ENCODE assay signal across 12 mouse cellular contexts in genomic region chr6:24651538-24651937, GRCm38 (mm10). TPM values are rescaled to one million over a fixed set of nuclear protein-coding genes. Genes with fewer than 3 reads are reported as not detected.
"Had no signal": no experiment of that assay in that cellular context is flagged by ENCODE, and none has a peak within 500 bp of the region (broad histone marks: within the 10 kb centered on the region; RNA-seq: fewer than 3 reads in every experiment).

No protein-coding gene starts in this region.

- H3K4me3 ChIP-seq: limb, embryonic 10.5 days; lung, embryonic 15.5 days; megakaryocyte, embryonic 14.5 days; midbrain, embryonic 15.5 days; neural tube, embryonic 12.5 days had no signal

- H3K27me3 ChIP-seq: lung, embryonic 15.5 days; megakaryocyte, embryonic 14.5 days; midbrain, embryonic 15.5 days; neural tube, embryonic 12.5 days had no signal

- H3K36me3 ChIP-seq: midbrain, embryonic 15.5 days; neural tube, embryonic 12.5 days had no signal

- H3K27ac ChIP-seq: limb, embryonic 10.5 days; liver, embryonic 14.5 days; lung, embryonic 15.5 days; macrophage; midbrain, embryonic 15.5 days; neural tube, embryonic 12.5 days; stomach, postnatal 0 days had no signal

- ATAC-seq: midbrain, embryonic 15.5 days had no signal

- H3K9me3 ChIP-seq: limb, embryonic 10.5 days; lung, embryonic 15.5 days; megakaryocyte, embryonic 14.5 days; midbrain, embryonic 15.5 days; neural tube, embryonic 12.5 days had no signal

- H3K4me2 ChIP-seq: lung, embryonic 15.5 days; midbrain, embryonic 11.5 days; midbrain, embryonic 15.5 days; neural tube, embryonic 12.5 days had no signal

- DNase-seq: layer of hippocampus, adult 9-11 months; lung, postnatal 14 days; thymus, postnatal 4 days had no signal

- H3K9ac ChIP-seq: liver, embryonic 14.5 days; lung, embryonic 15.5 days; midbrain, embryonic 15.5 days; neural tube, embryonic 12.5 days had no signal

- H3K4me1 ChIP-seq: limb, embryonic 10.5 days; lung, embryonic 15.5 days; neural tube, embryonic 12.5 days had no signal

RNA-seq across cellular contexts. Expression of gene Lmod2, which starts 54.0 kb away (rescaled TPM):
- polyA plus RNA-seq: macrophage; midbrain, embryonic 11.5 days; midbrain, embryonic 15.5 days; neural tube, embryonic 12.5 days; stomach, postnatal 0 days had no signal
